Mouse (Mus musculus): Measurements from ENCODE around the gene Lrrc43.

GRCm38 (mm10) chr5:123442283-123442682 is 46.8 kb upstream of the Lrrc43 start:
- TF ChIP-seq CTCF (conservative IDR thresholded peaks at IDR 0.05; ENCODE audit: low read length) (no peak), POU5F1 (IDR thresholded peaks at IDR 0.05; ENCODE audit: borderline replicate concordance, low read length) (no peak)

Measured in E14TG2a.4 (cell line).